In the genomic region with DNA sequence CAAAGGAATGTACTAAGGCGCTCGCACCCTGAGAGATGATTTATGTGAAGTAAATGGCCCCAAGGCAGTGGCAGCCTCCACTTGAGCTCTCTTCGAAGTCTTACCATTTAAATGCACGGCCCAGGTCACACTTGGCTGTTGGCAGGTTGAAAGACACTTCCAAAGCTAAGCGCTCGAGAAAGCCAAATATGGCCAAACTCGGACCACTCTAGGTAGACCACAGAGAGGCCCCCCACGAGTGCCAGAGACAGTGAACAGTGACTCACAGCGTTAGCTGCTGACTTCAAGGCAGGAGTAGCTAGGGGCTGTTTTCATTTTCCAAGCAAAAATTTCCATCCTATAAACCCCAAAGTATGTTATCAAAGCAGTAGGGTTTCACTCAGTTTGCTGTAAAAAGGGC, we compare ENCODE assay signal across 13 mouse cellular contexts.
DNase-seq lines count a peak whose midpoint lies in the region; ATAC-seq and TF ChIP-seq lines count a peak whose summit lies in the region.
"Had no signal": no experiment of that assay in that cellular context is flagged by ENCODE, and none has a peak within 500 bp of the region (broad histone marks: within the 10 kb centered on the region; RNA-seq: fewer than 3 reads in every experiment).

No protein-coding gene starts in this region.

- no peaks in the 10 kb centered on the region for H3K9me3 ChIP-seq in heart, embryonic 11.5 days (replicated peaks; ENCODE audit: control insufficient read depth, low read length)
- H3K9me3 ChIP-seq in intestine, embryonic 15.5 days = no peaks in the 10 kb centered on the region
- H3K9me3 ChIP-seq in stomach, embryonic 16.5 days (replicated peaks; ENCODE audit: control insufficient read depth, low read length) = no peaks in the 10 kb centered on the region
- H3K9me3 ChIP-seq: embryonic facial prominence, embryonic 13.5 days; forebrain, embryonic 10.5 days; neural tube, embryonic 12.5 days had no signal

- peak overlapping the region; percentile 82 for H3K27ac ChIP-seq in heart, embryonic 11.5 days (ENCODE audit: low read depth, low read length)
- H3K27ac ChIP-seq in layer of hippocampus, adult 2 months = peak overlapping the region; percentile 68; the same call in 1 of the 2 replicates
- peak overlapping the region; percentile 63 for H3K27ac ChIP-seq in intestine, embryonic 15.5 days
- peak overlapping the region; percentile 84 for H3K27ac ChIP-seq in stomach, embryonic 16.5 days (ENCODE audit: low read length)
- H3K27ac ChIP-seq: embryonic facial prominence, embryonic 13.5 days; forebrain, embryonic 10.5 days; neural tube, embryonic 12.5 days had no signal

- intact Hi-C loops in heart, postnatal 36 days (cut with DNase I) = no loop called here

- WGBS in heart, embryonic 11.5 days (ENCODE audit: insufficient replicate concordance) = 36% methylated on average over 9 of the region's 9 CpGs
- 59% methylated on average over 9 of the region's 9 CpGs for WGBS in intestine, embryonic 15.5 days
- WGBS in stomach, embryonic 16.5 days = 49% methylated on average over 9 of the region's 9 CpGs

- peak overlapping the region; percentile 38 for H3K4me2 ChIP-seq in heart, embryonic 11.5 days
- no peak overlapping the region for H3K4me2 ChIP-seq in intestine, embryonic 15.5 days (replicated peaks)
- H3K4me2 ChIP-seq in stomach, embryonic 16.5 days (ENCODE audit: low read depth, low read length) = no peak overlapping the region
- H3K4me2 ChIP-seq: embryonic facial prominence, embryonic 13.5 days; neural tube, embryonic 12.5 days had no signal

- H3K36me3 ChIP-seq in heart, embryonic 11.5 days (ENCODE audit: control insufficient read depth, insufficient read depth, low read length) = no peaks in the 10 kb centered on the region
- no peaks in the 10 kb centered on the region for H3K36me3 ChIP-seq in intestine, embryonic 15.5 days
- H3K36me3 ChIP-seq in stomach, embryonic 16.5 days (ENCODE audit: control insufficient read depth, insufficient read depth, low read length) = no peaks in the 10 kb centered on the region
- H3K36me3 ChIP-seq: embryonic facial prominence, embryonic 13.5 days; forebrain, embryonic 10.5 days; neural tube, embryonic 12.5 days had no signal

- no peak for DNase-seq in heart, postnatal 36 days
- no peak for DNase-seq in layer of hippocampus, adult 2 months (ENCODE audit: low spot score in 2 of 2)
- no peak for DNase-seq in layer of hippocampus, adult 11-12 months (ENCODE audit: low spot score)
- DNase-seq: thymus, postnatal 25 days had no signal

- ATAC-seq in heart, embryonic 11.5 days (replicated peaks; ENCODE audit: insufficient number of reproducible peaks, low FRiP score, low TSS enrichment) = no peak
- ATAC-seq in intestine, embryonic 15.5 days = no peak
- ATAC-seq in stomach, embryonic 16.5 days (ENCODE audit: insufficient read depth, low FRiP score) = peak; percentile 61; the same call in 1 of the 2 replicates
- no peak for ATAC-seq in frontal cortex, adult (ENCODE audit: low TSS enrichment)
- ATAC-seq: hindbrain, embryonic 16.5 days; lung, postnatal 0 days had no signal

- TF ChIP-seq CTCF in layer of hippocampus, adult 2 months (conservative IDR thresholded peaks at IDR 0.05) = no peak

- no peak overlapping the region for H3K4me3 ChIP-seq in heart, embryonic 11.5 days (ENCODE audit: low read depth, low read length)
- no peak overlapping the region for H3K4me3 ChIP-seq in layer of hippocampus, adult 2 months
- H3K4me3 ChIP-seq in intestine, embryonic 15.5 days (replicated peaks) = no peak overlapping the region
- no peak overlapping the region for H3K4me3 ChIP-seq in stomach, embryonic 16.5 days (replicated peaks; ENCODE audit: low read length)
- H3K4me3 ChIP-seq: embryonic facial prominence, embryonic 13.5 days; forebrain, embryonic 10.5 days; neural tube, embryonic 12.5 days had no signal

- H3K9ac ChIP-seq in heart, embryonic 11.5 days (ENCODE audit: low read depth, low read length) = no peak overlapping the region
- H3K9ac ChIP-seq in intestine, embryonic 15.5 days = no peak overlapping the region
- H3K9ac ChIP-seq in stomach, embryonic 16.5 days (ENCODE audit: low read length) = no peak overlapping the region
- H3K9ac ChIP-seq: embryonic facial prominence, embryonic 13.5 days; neural tube, embryonic 12.5 days had no signal

- H3K4me1 ChIP-seq in heart, embryonic 11.5 days (ENCODE audit: control insufficient read depth, insufficient read depth, low read length) = peaks cover 63% of the 10 kb centered on the region
- peaks cover 3% of the 10 kb centered on the region; the same call in 1 of the 2 replicates for H3K4me1 ChIP-seq in intestine, embryonic 15.5 days (replicated peaks)
- peaks cover 18% of the 10 kb centered on the region for H3K4me1 ChIP-seq in stomach, embryonic 16.5 days (ENCODE audit: control insufficient read depth, insufficient read depth, low read length)
- H3K4me1 ChIP-seq: neural tube, embryonic 12.5 days had no signal

- no peaks in the 10 kb centered on the region for H3K27me3 ChIP-seq in heart, embryonic 11.5 days (ENCODE audit: control insufficient read depth, insufficient read depth, low read length)
- no peaks in the 10 kb centered on the region for H3K27me3 ChIP-seq in intestine, embryonic 15.5 days (replicated peaks)
- H3K27me3 ChIP-seq in stomach, embryonic 16.5 days (ENCODE audit: control insufficient read depth, insufficient read depth, low read length) = no peaks in the 10 kb centered on the region
- H3K27me3 ChIP-seq: embryonic facial prominence, embryonic 13.5 days; neural tube, embryonic 12.5 days had no signal
